1 mouse cellular context compared by ENCODE assay signal in genomic region chr8:105304325-105305210, GRCm38 (mm10).
A peak's percentile ranks its signal among the peaks of the same experiment; 100 is the strongest.
TF ChIP-seq lines count a peak whose summit lies in the region.

No protein-coding gene starts in this region.

TF ChIP-seq in CH12.LX, 34 proteins besides CTCF, POLR2A, EP300 and RAD21:
- TF ChIP-seq GABPA (IDR thresholded peaks at IDR 0.05; ENCODE audit: insufficient replicate concordance, low read depth, low read length) (no peak), ZC3H11A (IDR thresholded peaks at IDR 0.05; ENCODE audit: low read depth, low read length) (no peak), POLR2AphosphoS2 (IDR thresholded peaks at IDR 0.05; ENCODE audit: low read depth, low read length) (0 out of 2 replicates have a peak, but pooled peaks have one; percentile 44), ZMIZ1 (IDR thresholded peaks at IDR 0.05; ENCODE audit: low read depth, low read length) (peak; percentile 89), IRF4 (IDR thresholded peaks at IDR 0.05; ENCODE audit: low read depth, low read length) (no peak), USF2 (conservative IDR thresholded peaks at IDR 0.05; ENCODE audit: low read depth, low read length) (no peak), ETS1 (conservative IDR thresholded peaks at IDR 0.05; ENCODE audit: low read depth, low read length) (no peak), NELFE (IDR thresholded peaks at IDR 0.05; ENCODE audit: low read depth, low read length) (no peak)
